Mouse (Mus musculus) thymus, adult 2 months (tissue): ENCODE measurements around the gene Ugt1a5.

Source experiments
- CTCF ChIP-seq: fragments of 200-500 bp; IDR thresholded peaks from 2 replicates; pipeline ENCODE4 v1.5.1; 2012; ENCODE audit warnings: mild to moderate bottlenecking, control low read depth, low read length, moderate library complexity, borderline replicate concordance; ENCODE audit not compliant: control insufficient read depth, poor library complexity, insufficient read depth; ENCODE audit errors: extremely low read depth
- POLR2A ChIP-seq: fragments of 200-500 bp; IDR thresholded peaks from 2 replicates; pipeline ENCODE4 v1.6.1; 2012; ENCODE audit warnings: mild to moderate bottlenecking, low read length, control low read depth, moderate library complexity; ENCODE audit not compliant: control insufficient read depth, poor library complexity, insufficient read depth; ENCODE audit errors: extremely low read depth

DNA sequence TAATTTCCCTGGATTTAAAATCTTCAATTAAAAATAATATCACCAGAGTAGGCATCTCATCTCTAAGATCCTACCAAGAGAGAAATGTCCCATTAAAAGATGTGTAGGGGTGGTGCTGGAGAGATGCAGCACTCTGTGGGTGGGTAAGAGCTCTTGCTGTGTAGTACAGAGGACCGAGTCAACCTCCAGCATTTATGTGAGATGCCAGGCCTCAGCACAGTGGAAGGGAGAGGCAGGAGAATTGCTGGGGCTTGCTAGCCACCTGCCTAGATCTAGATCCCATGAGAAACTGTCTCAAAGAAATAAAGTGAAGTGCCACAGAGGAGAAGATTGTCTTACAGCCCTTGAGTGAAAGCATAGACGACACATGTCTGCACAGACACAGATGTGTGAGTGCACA is 50.7 kb downstream of the Ugt1a5 start:
- TF ChIP-seq CTCF (no peak), POLR2A (no peak)
